In genomic region chr3:103392613-103393258, GRCm38 (mm10) we compare ENCODE assay signal across 9 mouse cellular contexts.
DNase-seq lines count a peak whose midpoint lies in the region; ATAC-seq and TF ChIP-seq lines count a peak whose summit lies in the region.
"Had no signal": no experiment of that assay in that cellular context is flagged by ENCODE, and none has a peak within 500 bp of the region (broad histone marks: within the 10 kb centered on the region; RNA-seq: fewer than 3 reads in every experiment).

No protein-coding gene starts in this region.

- no peaks in the 10 kb centered on the region for H3K27me3 ChIP-seq in liver, embryonic 11.5 days (replicated peaks; ENCODE audit: control insufficient read depth, insufficient read depth, low read length)
- peaks cover 9% of the 10 kb centered on the region; the same call in 1 of the 2 replicates for H3K27me3 ChIP-seq in liver, embryonic 12.5 days (replicated peaks)
- no peaks in the 10 kb centered on the region for H3K27me3 ChIP-seq in embryonic facial prominence, embryonic 15.5 days
- H3K27me3 ChIP-seq in hindbrain, embryonic 13.5 days = peaks cover 5% of the 10 kb centered on the region; the same call in 1 of the 2 replicates

- no peaks in the 10 kb centered on the region for H3K4me1 ChIP-seq in liver, embryonic 11.5 days (replicated peaks; ENCODE audit: control insufficient read depth, insufficient read depth, low read length)
- H3K4me1 ChIP-seq in liver, embryonic 12.5 days = no peaks in the 10 kb centered on the region
- no peaks in the 10 kb centered on the region for H3K4me1 ChIP-seq in bone marrow macrophage, adult 2 months (ENCODE audit: control insufficient read depth, insufficient read depth, low read length)
- peaks cover 6% of the 10 kb centered on the region; the same call in 1 of the 2 replicates for H3K4me1 ChIP-seq in embryonic facial prominence, embryonic 15.5 days
- peaks cover 5% of the 10 kb centered on the region; the same call in 1 of the 2 replicates for H3K4me1 ChIP-seq in hindbrain, embryonic 13.5 days (replicated peaks)

- H3K36me3 ChIP-seq in liver, embryonic 11.5 days (ENCODE audit: control insufficient read depth, insufficient read depth, low read length) = no peaks in the 10 kb centered on the region
- H3K36me3 ChIP-seq in liver, embryonic 12.5 days = no peaks in the 10 kb centered on the region
- H3K36me3 ChIP-seq in embryonic facial prominence, embryonic 15.5 days = no peaks in the 10 kb centered on the region
- H3K36me3 ChIP-seq in hindbrain, embryonic 13.5 days = no peaks in the 10 kb centered on the region

- DNase-seq in liver, embryonic 11.5 days (ENCODE audit: low spot score) = no peak
- peak; percentile 23 for DNase-seq in left cerebral cortex, postnatal 4 days
- no peak for DNase-seq in spleen, adult 18-20 months

- TF ChIP-seq CTCF in bone marrow macrophage, adult 2 months (IDR thresholded peaks at IDR 0.05; ENCODE audit: low read depth, low read length) = peak; percentile 40; the same call in 1 of the 2 replicates

- H3K4me2 ChIP-seq in liver, embryonic 11.5 days = no peak overlapping the region
- no peak overlapping the region for H3K4me2 ChIP-seq in liver, embryonic 12.5 days
- no peak overlapping the region for H3K4me2 ChIP-seq in embryonic facial prominence, embryonic 15.5 days (replicated peaks)
- H3K4me2 ChIP-seq in hindbrain, embryonic 13.5 days = no peak overlapping the region

- H3K9me3 ChIP-seq in liver, embryonic 11.5 days (ENCODE audit: control insufficient read depth, low read length) = no peaks in the 10 kb centered on the region
- no peaks in the 10 kb centered on the region for H3K9me3 ChIP-seq in liver, embryonic 12.5 days (replicated peaks)
- H3K9me3 ChIP-seq in embryonic facial prominence, embryonic 15.5 days (replicated peaks) = no peaks in the 10 kb centered on the region
- no peaks in the 10 kb centered on the region for H3K9me3 ChIP-seq in hindbrain, embryonic 13.5 days

- TF ChIP-seq POLR2A in bone marrow macrophage, adult 2 months (IDR thresholded peaks at IDR 0.05; ENCODE audit: borderline replicate concordance, low read depth, low read length) = no peak

- H3K9ac ChIP-seq in liver, embryonic 11.5 days (ENCODE audit: low read depth, low read length) = no peak overlapping the region
- no peak overlapping the region for H3K9ac ChIP-seq in liver, embryonic 12.5 days
- no peak overlapping the region for H3K9ac ChIP-seq in embryonic facial prominence, embryonic 15.5 days
- no peak overlapping the region for H3K9ac ChIP-seq in hindbrain, embryonic 13.5 days

- 5% methylated on average over 3 of the region's 3 CpGs for WGBS in liver, embryonic 11.5 days
- 4% methylated on average over 3 of the region's 3 CpGs for WGBS in liver, embryonic 12.5 days (ENCODE audit: insufficient replicate concordance)
- WGBS in embryonic facial prominence, embryonic 15.5 days = 2% methylated on average over 3 of the region's 3 CpGs
- WGBS in hindbrain, embryonic 13.5 days = 2% methylated on average over 3 of the region's 3 CpGs

- intact Hi-C loops in left cerebral cortex, postnatal 4 days (cut with DNase I) = loop anchor here (5.0 kb wide), 1 partner anchor 345 kb away; the partner anchor contains the start of genes Gm10964 and Olfml3

- ATAC-seq in liver, embryonic 11.5 days (replicated peaks; ENCODE audit: low FRiP score) = peak; percentile 66
- ATAC-seq in liver, embryonic 12.5 days = no peak
- ATAC-seq in embryonic facial prominence, embryonic 15.5 days (ENCODE audit: insufficient number of reproducible peaks, low FRiP score, low TSS enrichment, low read depth) = peak; percentile 54; the same call in 1 of the 2 replicates
- ATAC-seq in hindbrain, embryonic 13.5 days (ENCODE audit: low FRiP score) = peak; percentile 89
- ATAC-seq in monocyte, adult 5-6 weeks (replicated peaks; ENCODE audit: insufficient number of reproducible peaks, low FRiP score, low TSS enrichment, poor library complexity, severe bottlenecking) = peak; percentile 69

- no peak overlapping the region for H3K27ac ChIP-seq in liver, embryonic 11.5 days (ENCODE audit: low read depth, low read length)
- no peak overlapping the region for H3K27ac ChIP-seq in liver, embryonic 12.5 days
- H3K27ac ChIP-seq in bone marrow macrophage, adult 2 months (ENCODE audit: insufficient read depth, low read depth, low read length) = no peak overlapping the region
- no peak overlapping the region for H3K27ac ChIP-seq in embryonic facial prominence, embryonic 15.5 days (replicated peaks)
- no peak overlapping the region for H3K27ac ChIP-seq in hindbrain, embryonic 13.5 days
- H3K27ac ChIP-seq: macrophage had no signal

- no peak overlapping the region for H3K4me3 ChIP-seq in liver, embryonic 11.5 days (ENCODE audit: low read depth, low read length)
- no peak overlapping the region for H3K4me3 ChIP-seq in liver, embryonic 12.5 days
- no peak overlapping the region for H3K4me3 ChIP-seq in bone marrow macrophage, adult 2 months (ENCODE audit: insufficient read depth, low read length)
- no peak overlapping the region for H3K4me3 ChIP-seq in embryonic facial prominence, embryonic 15.5 days (replicated peaks)
- no peak overlapping the region for H3K4me3 ChIP-seq in hindbrain, embryonic 13.5 days
